Mouse (Mus musculus): ENCODE measurements around the gene Plcb2.

Plcb2 gene

DNA sequence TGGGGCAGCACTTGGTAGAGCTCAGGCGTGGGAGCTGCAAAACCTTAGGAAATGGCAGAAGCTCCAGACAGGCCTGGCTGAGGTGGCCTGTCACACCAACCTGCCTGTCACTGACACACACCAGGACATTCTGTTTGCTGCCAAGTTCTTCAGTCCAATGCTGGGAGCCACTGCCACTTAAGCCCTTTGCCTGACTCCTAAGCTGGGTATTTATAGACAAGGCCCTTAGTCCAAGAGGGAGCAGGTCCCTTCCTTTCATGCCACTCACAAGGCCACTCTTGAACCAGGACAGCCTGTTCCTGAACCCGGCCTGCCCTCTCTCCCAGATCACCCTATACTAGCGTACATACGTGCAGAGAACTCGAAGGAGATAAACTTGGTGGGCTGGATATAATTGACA is 11.6 kb downstream of the Plcb2 start:
- DNase-seq (ENCODE audit: low spot score in 2 of 2) = no peak

DNA sequence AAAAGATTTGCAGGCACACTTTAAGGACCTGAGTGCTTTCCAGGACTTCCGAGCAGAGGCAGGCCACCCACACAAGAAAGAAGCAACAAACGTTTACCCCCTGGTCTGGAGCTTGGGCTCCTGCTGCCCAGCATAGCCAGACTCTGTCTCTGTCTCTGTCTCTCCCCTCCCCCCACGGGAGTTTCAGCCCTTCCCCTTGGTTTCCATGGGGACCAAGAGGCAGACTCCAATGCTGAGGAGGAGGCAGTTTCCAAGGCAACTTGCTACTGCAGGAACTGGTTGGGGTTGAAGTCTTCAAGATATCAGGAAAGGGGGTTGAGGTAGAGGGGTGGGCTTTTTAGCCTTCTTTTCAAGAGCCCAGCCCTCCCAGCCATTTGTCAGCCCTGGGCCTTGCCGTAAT is 14.0 kb downstream of the Plcb2 start:
- DNase-seq (ENCODE audit: low spot score in 2 of 2) = no peak

- no peak for DNase-seq (ENCODE audit: low spot score in 2 of 2)
These were observed 14.6 kb downstream of the Plcb2 start for GRCm38 (mm10) chr2:118713631-118714030.

DNA sequence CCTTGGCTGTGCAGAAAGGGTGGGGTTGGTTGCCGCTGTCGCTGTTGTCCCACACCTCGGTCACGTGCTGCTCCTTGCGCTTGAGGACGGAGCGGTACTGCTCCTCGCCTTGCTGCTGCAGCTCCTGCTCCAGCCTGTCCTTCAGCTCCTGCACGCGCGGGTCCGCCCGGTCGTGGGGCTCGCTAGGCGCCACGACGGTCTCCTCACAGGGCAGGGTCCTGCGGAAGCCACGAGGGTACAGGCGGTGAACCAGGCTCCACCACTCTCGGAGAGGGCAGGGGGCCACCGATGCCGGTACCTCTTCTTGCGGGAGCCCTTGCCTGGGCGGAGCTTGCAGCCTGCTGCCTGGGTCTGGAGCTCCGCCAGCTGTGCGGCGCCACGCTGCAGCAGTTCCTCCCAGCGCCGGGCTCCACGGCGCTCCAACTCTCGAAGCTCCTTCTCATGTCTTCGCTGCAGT is 17.2 kb downstream of the Plcb2 start:
- no peak for DNase-seq (ENCODE audit: low spot score in 2 of 2)

DNA sequence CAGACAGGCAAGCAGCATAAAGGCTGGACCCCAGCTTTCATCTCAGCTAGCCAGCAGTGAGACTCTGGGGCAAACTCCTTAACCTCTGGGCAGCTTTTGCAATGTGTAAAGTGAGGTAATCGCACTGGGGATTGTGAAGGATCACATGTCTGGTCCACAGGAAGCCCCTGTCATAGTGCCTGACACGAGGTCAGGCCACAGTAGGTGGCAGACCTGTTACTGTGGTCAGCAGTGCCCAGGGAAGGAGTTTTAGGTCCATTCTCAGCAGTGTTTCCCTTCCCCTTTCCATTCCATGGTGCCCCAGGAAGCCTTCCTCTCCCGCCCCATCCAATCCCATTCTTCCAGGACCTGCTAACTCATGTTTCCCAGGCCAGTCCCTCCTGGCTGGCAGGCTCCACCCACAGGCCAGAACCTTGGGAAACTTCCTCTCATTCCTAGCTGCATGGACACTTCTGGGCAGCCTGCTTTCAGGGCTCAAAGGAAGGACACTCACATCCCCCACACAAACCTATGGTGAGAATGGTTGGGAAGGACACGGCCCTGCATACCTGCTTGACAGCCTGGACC is 18.5 kb downstream of the Plcb2 start:
- no peak for DNase-seq (ENCODE audit: low spot score in 2 of 2)

GRCm38 (mm10) chr2:118708472-118708871 is 19.8 kb downstream of the Plcb2 start:
- no peak for DNase-seq (ENCODE audit: low spot score in 2 of 2)

DNA sequence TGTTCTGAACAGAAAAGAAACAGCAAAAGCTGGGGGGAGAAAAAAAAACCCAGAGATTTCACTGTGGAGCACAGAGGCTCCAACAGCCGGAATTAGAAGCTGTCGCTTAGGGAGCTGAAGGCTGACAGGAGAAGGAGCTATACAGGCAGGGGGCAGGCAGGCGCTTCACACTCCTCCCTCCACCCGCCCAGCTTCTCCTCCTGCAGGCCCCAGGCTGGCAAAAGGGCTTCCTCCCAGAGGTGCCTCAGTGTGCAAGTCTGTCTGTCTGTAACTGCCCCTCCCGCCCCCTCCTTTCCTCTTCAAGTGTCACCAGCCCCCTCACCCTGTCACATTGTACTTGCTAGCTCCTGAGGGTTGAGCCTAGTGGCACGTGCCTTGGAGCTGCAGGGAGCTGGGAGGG is 21.8 kb downstream of the Plcb2 start:
- DNase-seq (ENCODE audit: low spot score in 2 of 2) = no peak

DNA sequence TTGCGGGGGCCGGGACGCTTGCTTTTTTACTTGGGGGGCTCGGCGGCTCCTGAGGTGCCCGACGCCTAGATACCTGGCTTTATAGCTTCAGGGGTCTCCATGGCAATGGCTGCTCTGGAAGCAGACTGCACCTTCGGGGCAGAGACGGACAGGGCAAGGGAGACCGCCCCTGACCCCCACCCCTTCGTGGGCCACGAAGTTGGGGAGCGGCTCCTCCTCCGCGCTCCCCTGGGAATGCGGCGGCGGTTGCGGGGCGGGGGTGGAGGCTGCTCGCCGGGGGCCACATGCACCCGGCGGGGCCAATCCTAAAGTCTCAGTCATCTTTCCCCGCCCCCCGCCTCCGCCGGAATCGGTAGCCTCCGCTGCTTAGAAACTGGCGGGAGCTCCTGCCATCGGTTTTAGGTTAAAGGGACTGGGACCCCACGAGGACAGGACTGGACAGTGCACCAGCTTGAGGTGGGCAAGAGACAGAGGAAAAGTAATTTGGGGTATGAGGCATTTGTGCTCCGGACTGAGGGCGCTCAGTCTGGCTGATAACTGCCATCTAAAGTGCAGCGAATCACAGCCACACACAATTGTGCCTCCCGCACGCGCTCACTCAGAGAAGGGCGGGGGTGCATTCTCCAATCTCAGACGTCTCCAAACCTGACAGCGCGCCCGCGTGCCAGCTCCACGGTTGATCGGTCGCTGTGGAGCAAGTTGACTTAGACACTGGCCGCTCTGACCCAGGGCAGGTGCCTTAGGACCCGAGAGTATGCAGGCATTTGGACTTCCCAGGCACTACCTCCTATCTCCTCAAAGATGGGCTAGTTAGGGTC is 24.1 kb downstream of the Plcb2 start, which contains the start of gene Ankrd63:
Ankrd63 (minus strand) TSS at position 51 of the 818 bp plus-strand sequence.
- DNase-seq (ENCODE audit: low spot score in 2 of 2) = no peak

DNA sequence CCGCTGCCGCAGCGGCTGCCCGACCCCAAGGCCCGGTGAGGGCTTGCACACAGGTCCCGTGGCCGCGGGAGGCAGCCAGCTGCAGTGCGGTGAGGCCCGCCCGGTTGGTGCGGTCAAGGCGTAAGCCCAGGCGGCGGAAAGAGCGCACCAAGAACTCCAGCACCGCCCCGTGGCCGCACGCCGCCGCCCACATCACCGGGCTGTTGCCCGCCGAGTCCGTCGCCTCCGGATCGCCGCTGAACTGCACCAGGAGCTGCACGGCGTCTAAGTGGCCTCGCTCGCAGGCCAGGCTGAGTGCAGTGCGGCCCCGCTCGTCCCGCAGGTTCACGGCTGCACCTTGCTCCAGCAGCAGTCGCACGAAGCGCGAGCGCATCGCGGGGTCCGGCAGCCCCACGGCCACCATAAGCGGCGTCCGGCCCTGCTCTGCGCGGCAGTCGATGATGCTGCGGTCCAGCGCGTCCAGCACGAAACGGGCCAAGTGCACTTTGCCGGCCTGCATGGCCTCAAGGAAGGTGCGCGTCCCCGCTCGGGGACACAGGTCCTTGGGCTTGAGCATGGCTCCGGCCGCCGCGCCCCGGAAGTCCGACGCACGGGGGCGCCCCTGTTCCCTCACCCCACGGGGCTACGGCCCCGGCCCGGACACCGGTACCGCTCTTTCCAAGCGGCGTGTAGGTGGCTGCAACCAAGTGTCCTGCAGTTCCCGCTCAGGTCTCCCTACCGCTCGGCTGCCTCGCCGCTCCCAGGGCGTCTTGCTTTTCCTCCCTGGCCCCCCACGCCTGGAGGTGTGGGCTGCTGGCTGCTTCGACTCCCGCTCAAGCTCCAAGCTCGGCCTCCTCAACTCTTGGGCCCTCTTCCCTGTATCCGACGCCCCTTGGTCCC is 25.1 kb downstream of the Plcb2 start:
- peak in 1 of 2 experiments; percentile 27 for DNase-seq (ENCODE audit: low spot score in 2 of 2)

GRCm38 (mm10) chr2:118701971-118702882 is 26.0 kb downstream of the Plcb2 start:
- no peak for DNase-seq (ENCODE audit: low spot score in 2 of 2)

GRCm38 (mm10) chr2:118701161-118701560 is 27.1 kb downstream of the Plcb2 start:
- no peak for DNase-seq (ENCODE audit: low spot score in 2 of 2)

GRCm38 (mm10) chr2:118700179-118701062 is 27.8 kb downstream of the Plcb2 start:
- peak; percentile 68 to 80 for DNase-seq (ENCODE audit: low spot score in 2 of 2)

DNA sequence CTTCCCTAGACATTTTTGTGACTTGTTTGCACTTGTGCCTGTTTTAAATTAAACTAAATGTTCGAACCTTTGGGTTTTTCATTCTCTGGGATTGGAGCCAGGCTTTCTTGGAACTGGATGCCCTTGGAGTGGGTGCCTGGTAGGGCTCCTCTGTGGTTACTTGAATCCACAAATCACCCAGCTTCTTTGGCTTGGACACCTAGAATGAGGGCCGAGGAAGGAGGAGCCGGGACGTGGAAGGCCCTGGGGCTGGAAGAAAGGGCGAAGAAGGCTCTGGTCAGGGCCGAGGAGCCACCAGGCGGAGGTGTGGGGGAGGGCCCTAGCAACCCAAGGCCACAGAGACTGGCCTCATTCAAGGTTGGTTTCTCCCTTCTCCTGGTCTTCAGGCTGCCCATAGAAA is 30.3 kb downstream of the Plcb2 start:
- DNase-seq (ENCODE audit: low spot score in 2 of 2) = no peak

GRCm38 (mm10) chr2:118697311-118697877 is 30.8 kb downstream of the Plcb2 start:
- DNase-seq (ENCODE audit: low spot score in 2 of 2) = no peak

GRCm38 (mm10) chr2:118696451-118697308 is 31.6 kb downstream of the Plcb2 start:
- no peak for DNase-seq (ENCODE audit: low spot score in 2 of 2)

GRCm38 (mm10) chr2:118695677-118696232 is 32.5 kb downstream of the Plcb2 start:
- DNase-seq (ENCODE audit: low spot score in 2 of 2) = peak in 1 of 2 experiments; percentile 57

GRCm38 (mm10) chr2:118693370-118693966 is 34.8 kb downstream of the Plcb2 start:
- no peak for DNase-seq (ENCODE audit: low spot score in 2 of 2)

GRCm38 (mm10) chr2:118689875-118690274 is 38.4 kb downstream of the Plcb2 start:
- DNase-seq (ENCODE audit: low spot score in 2 of 2) = no peak
